In the genomic region with DNA sequence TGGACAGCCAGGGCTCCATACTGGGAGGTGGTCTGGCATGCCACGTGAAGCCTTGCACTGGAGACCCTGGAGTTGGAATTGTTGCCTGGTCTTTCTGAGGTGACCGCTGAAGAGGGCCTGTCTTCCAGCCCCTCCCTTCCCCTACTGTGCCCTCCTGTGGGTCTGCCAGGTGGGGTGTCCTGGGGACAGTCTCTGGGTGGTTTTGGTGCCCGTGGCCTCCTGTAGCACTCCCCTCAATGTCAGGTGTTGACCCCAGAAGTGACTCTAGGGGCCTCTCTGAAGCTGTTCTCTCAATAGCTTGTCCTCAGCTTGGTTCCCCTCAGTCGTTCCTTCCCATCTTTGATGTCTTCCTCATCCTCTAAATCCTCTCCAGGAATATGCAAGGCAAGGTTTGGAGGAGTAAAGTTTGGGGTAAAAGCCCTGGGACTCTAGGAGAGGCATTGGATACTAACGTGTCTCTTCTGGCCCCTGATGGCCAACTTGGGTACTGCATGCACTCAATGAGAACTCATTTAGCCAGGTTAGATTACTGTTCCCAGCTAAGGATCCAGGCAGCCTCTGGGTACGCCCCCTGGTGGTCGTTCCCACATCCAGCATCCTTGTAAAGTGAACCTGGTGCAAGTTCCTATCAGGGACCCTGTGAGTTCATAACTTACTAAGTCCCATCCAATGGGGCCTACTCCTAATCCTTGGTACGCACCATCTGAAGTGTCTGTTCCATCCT, we compare ENCODE assay signal across 8 mouse cellular contexts.
DNase-seq lines count a peak whose midpoint lies in the region; ATAC-seq and TF ChIP-seq lines count a peak whose summit lies in the region.

No protein-coding gene starts in this region.

- H3K36me3 ChIP-seq in hindbrain, embryonic 11.5 days (ENCODE audit: control insufficient read depth, insufficient read depth, low read length) = peaks cover 28% of the 10 kb centered on the region
- H3K36me3 ChIP-seq in lung, embryonic 16.5 days (ENCODE audit: control insufficient read depth, insufficient read depth, low read length) = peaks cover 62% of the 10 kb centered on the region

- no peak overlapping the region for H3K27ac ChIP-seq in cerebellum, adult 2 months (ENCODE audit: insufficient read depth, low read length)
- H3K27ac ChIP-seq in hindbrain, embryonic 11.5 days (ENCODE audit: low read depth, low read length) = no peak overlapping the region
- no peak overlapping the region for H3K27ac ChIP-seq in lung, embryonic 16.5 days (ENCODE audit: low read length)

- no peak overlapping the region for H3K4me2 ChIP-seq in hindbrain, embryonic 11.5 days (replicated peaks; ENCODE audit: low read depth, low read length)
- H3K4me2 ChIP-seq in lung, embryonic 16.5 days (ENCODE audit: low read depth, low read length) = no peak overlapping the region

- peak; percentile 82 for DNase-seq in MEL-GATA-1-ER (ENCODE audit: extremely low read depth, low read depth)
- DNase-seq in cerebellum, adult 2 months = peak; percentile 81 to 89
- DNase-seq in forelimb bud, embryonic 11.5 days (ENCODE audit: low read depth, low spot score) = peak; percentile 98
- peak; percentile 99 for DNase-seq in hindbrain, embryonic 11.5 days (ENCODE audit: low spot score)
- DNase-seq in layer of hippocampus, adult 9-11 months = peak; percentile 89
- peak; percentile 90 for DNase-seq in ovary, postnatal 36 days (ENCODE audit: low spot score)
- peak; percentile 97 for DNase-seq in thymus, postnatal 14 days

- TF ChIP-seq POLR2A in cerebellum, adult 2 months (IDR thresholded peaks at IDR 0.05; ENCODE audit: borderline replicate concordance, insufficient read depth, low read length) = no peak

- H3K4me3 ChIP-seq in cerebellum, adult 2 months (replicated peaks; ENCODE audit: insufficient read depth, low read depth, low read length) = no peak overlapping the region
- no peak overlapping the region for H3K4me3 ChIP-seq in hindbrain, embryonic 11.5 days (ENCODE audit: low read depth, low read length)
- H3K4me3 ChIP-seq in lung, embryonic 16.5 days (ENCODE audit: low read length) = no peak overlapping the region

- peak; percentile 99 for TF ChIP-seq CTCF in cerebellum, adult 2 months (IDR thresholded peaks at IDR 0.05; ENCODE audit: borderline replicate concordance, insufficient read depth, low read depth, low read length)

- peak; percentile 65 for ATAC-seq in hindbrain, embryonic 11.5 days (ENCODE audit: low FRiP score)
- ATAC-seq in lung, embryonic 16.5 days (ENCODE audit: low read depth) = peak; percentile 72

- no peaks in the 10 kb centered on the region for H3K9me3 ChIP-seq in hindbrain, embryonic 11.5 days (ENCODE audit: control insufficient read depth, low read length)
- H3K9me3 ChIP-seq in lung, embryonic 16.5 days (ENCODE audit: control insufficient read depth, low read length) = no peaks in the 10 kb centered on the region

- no peak overlapping the region for H3K9ac ChIP-seq in hindbrain, embryonic 11.5 days (ENCODE audit: low read depth, low read length)
- H3K9ac ChIP-seq in lung, embryonic 16.5 days (ENCODE audit: low read length) = no peak overlapping the region

- WGBS in cerebellum, adult 2 months = 42% methylated on average over 8 of the region's 8 CpGs
- 32% methylated on average over 8 of the region's 8 CpGs for WGBS in hindbrain, embryonic 11.5 days
- WGBS in lung, embryonic 16.5 days = 36% methylated on average over 8 of the region's 8 CpGs

- no peaks in the 10 kb centered on the region for H3K4me1 ChIP-seq in cerebellum, adult 2 months (ENCODE audit: control insufficient read depth, insufficient read depth, low read length)
- no peaks in the 10 kb centered on the region for H3K4me1 ChIP-seq in hindbrain, embryonic 11.5 days (replicated peaks; ENCODE audit: control insufficient read depth, insufficient read depth, low read length)
- H3K4me1 ChIP-seq in lung, embryonic 16.5 days (replicated peaks; ENCODE audit: control insufficient read depth, insufficient read depth, low read length) = peaks cover 2% of the 10 kb centered on the region; the same call in 1 of the 2 replicates

- no peaks in the 10 kb centered on the region for H3K27me3 ChIP-seq in cerebellum, adult 2 months (ENCODE audit: control insufficient read depth, insufficient read depth, low read length)
- H3K27me3 ChIP-seq in hindbrain, embryonic 11.5 days (ENCODE audit: control insufficient read depth, insufficient read depth, low read length) = no peaks in the 10 kb centered on the region
- no peaks in the 10 kb centered on the region for H3K27me3 ChIP-seq in lung, embryonic 16.5 days (ENCODE audit: control insufficient read depth, insufficient read depth, low read depth, low read length)
